Mouse (Mus musculus): ENCODE results near the gene Alyref.

Alyref gene

GRCm38 (mm10) chr11:120620195-120620594 is 22.0 kb upstream of the Alyref start:
- H3K4me1 ChIP-seq (replicated peaks; ENCODE audit: low read depth, low read length): peaks cover 75% of the 10 kb centered on the region
- H3K27me3 ChIP-seq (ENCODE audit: insufficient read depth, low read length): no peaks in the 10 kb centered on the region
- H3K36me3 ChIP-seq (ENCODE audit: insufficient read depth, low read length): peaks cover 66% of the 10 kb centered on the region
- TF ChIP-seq CTCF (conservative IDR thresholded peaks at IDR 0.05; ENCODE audit: low read length): no peak
- no peak for TF ChIP-seq POU5F1 (IDR thresholded peaks at IDR 0.05; ENCODE audit: borderline replicate concordance, low read length)
- TF ChIP-seq NANOG (IDR thresholded peaks at IDR 0.05; ENCODE audit: borderline replicate concordance, low read length): no peak
- no peaks in the 10 kb centered on the region for H3K9me3 ChIP-seq (ENCODE audit: low read length)
- peak overlapping the region; percentile 39 for H3K4me3 ChIP-seq (replicated peaks; ENCODE audit: low read length)

GRCm38 (mm10) chr11:120618619-120619535 is 20.7 kb upstream of the Alyref start:
- Histone ChIP-seq H3K36me3 (ENCODE audit: insufficient read depth, low read length) (peaks cover 78% of the 10 kb centered on the region), H3K4me1 (replicated peaks; ENCODE audit: low read depth, low read length) (peaks cover 80% of the 10 kb centered on the region), H3K4me3 (replicated peaks; ENCODE audit: low read length) (peak overlapping the region; percentile 95), H3K27me3 (ENCODE audit: insufficient read depth, low read length) (no peaks in the 10 kb centered on the region), H3K9me3 (ENCODE audit: low read length) (no peaks in the 10 kb centered on the region)
- TF ChIP-seq CTCF (conservative IDR thresholded peaks at IDR 0.05; ENCODE audit: low read length): no peak
- no peak for TF ChIP-seq POU5F1 (IDR thresholded peaks at IDR 0.05; ENCODE audit: borderline replicate concordance, low read length)
- no peak for TF ChIP-seq NANOG (IDR thresholded peaks at IDR 0.05; ENCODE audit: borderline replicate concordance, low read length)

GRCm38 (mm10) chr11:120617519-120618112 is 19.5 kb upstream of the Alyref start, which contains the start of gene Pcyt2:
TSS of gene Pcyt2 (minus strand) at chr11:120617936.
- Histone ChIP-seq H3K36me3 (ENCODE audit: insufficient read depth, low read length) (peaks cover 81% of the 10 kb centered on the region), H3K9me3 (ENCODE audit: low read length) (no peaks in the 10 kb centered on the region), H3K27me3 (ENCODE audit: insufficient read depth, low read length) (no peaks in the 10 kb centered on the region), H3K4me1 (replicated peaks; ENCODE audit: low read depth, low read length) (peaks cover 86% of the 10 kb centered on the region), H3K4me3 (replicated peaks; ENCODE audit: low read length) (peak within 1 kb of the TSS; percentile 95)
- TF ChIP-seq CTCF (conservative IDR thresholded peaks at IDR 0.05; ENCODE audit: low read length) (no peak), POU5F1 (IDR thresholded peaks at IDR 0.05; ENCODE audit: borderline replicate concordance, low read length) (no peak), NANOG (IDR thresholded peaks at IDR 0.05; ENCODE audit: borderline replicate concordance, low read length) (no peak)

GRCm38 (mm10) chr11:120616617-120617294 is 18.6 kb upstream of the Alyref start:
- no peaks in the 10 kb centered on the region for H3K9me3 ChIP-seq (ENCODE audit: low read length)
- TF ChIP-seq CTCF (conservative IDR thresholded peaks at IDR 0.05; ENCODE audit: low read length): no peak
- TF ChIP-seq POU5F1 (IDR thresholded peaks at IDR 0.05; ENCODE audit: borderline replicate concordance, low read length): no peak
- TF ChIP-seq NANOG (IDR thresholded peaks at IDR 0.05; ENCODE audit: borderline replicate concordance, low read length): no peak
- H3K27me3 ChIP-seq (ENCODE audit: insufficient read depth, low read length): no peaks in the 10 kb centered on the region
- H3K4me3 ChIP-seq (replicated peaks; ENCODE audit: low read length): peak overlapping the region; percentile 95
- H3K4me1 ChIP-seq (replicated peaks; ENCODE audit: low read depth, low read length): peaks cover 85% of the 10 kb centered on the region
- peaks cover 82% of the 10 kb centered on the region for H3K36me3 ChIP-seq (ENCODE audit: insufficient read depth, low read length)

GRCm38 (mm10) chr11:120615606-120616203 is 17.5 kb upstream of the Alyref start:
- Histone ChIP-seq H3K36me3 (ENCODE audit: insufficient read depth, low read length) (peaks cover 82% of the 10 kb centered on the region), H3K4me3 (replicated peaks; ENCODE audit: low read length) (peak overlapping the region; percentile 17; the same call in 1 of the 2 replicates)
- TF ChIP-seq POU5F1 (IDR thresholded peaks at IDR 0.05; ENCODE audit: borderline replicate concordance, low read length): no peak
- TF ChIP-seq NANOG (IDR thresholded peaks at IDR 0.05; ENCODE audit: borderline replicate concordance, low read length): no peak
- TF ChIP-seq CTCF (conservative IDR thresholded peaks at IDR 0.05; ENCODE audit: low read length): no peak

GRCm38 (mm10) chr11:120615167-120615566 is 17.0 kb upstream of the Alyref start:
- TF ChIP-seq CTCF (conservative IDR thresholded peaks at IDR 0.05; ENCODE audit: low read length): no peak
- no peak for TF ChIP-seq NANOG (IDR thresholded peaks at IDR 0.05; ENCODE audit: borderline replicate concordance, low read length)
- no peak for TF ChIP-seq POU5F1 (IDR thresholded peaks at IDR 0.05; ENCODE audit: borderline replicate concordance, low read length)
- Histone ChIP-seq H3K4me1 (replicated peaks; ENCODE audit: low read depth, low read length) (peaks cover 86% of the 10 kb centered on the region), H3K36me3 (ENCODE audit: insufficient read depth, low read length) (peaks cover 82% of the 10 kb centered on the region), H3K4me3 (replicated peaks; ENCODE audit: low read length) (no peak overlapping the region; the same call in 1 of the 2 replicates), H3K9me3 (ENCODE audit: low read length) (no peaks in the 10 kb centered on the region), H3K27me3 (ENCODE audit: insufficient read depth, low read length) (no peaks in the 10 kb centered on the region)

More at GRCm38 (mm10) chr11:120615606-120616203, 17.5 kb upstream of the Alyref start:
- peaks cover 86% of the 10 kb centered on the region for H3K4me1 ChIP-seq (replicated peaks; ENCODE audit: low read depth, low read length)
- no peaks in the 10 kb centered on the region for H3K9me3 ChIP-seq (ENCODE audit: low read length)
- no peaks in the 10 kb centered on the region for H3K27me3 ChIP-seq (ENCODE audit: insufficient read depth, low read length)

GRCm38 (mm10) chr11:120613976-120614375 is 15.8 kb upstream of the Alyref start:
- Histone ChIP-seq H3K36me3 (ENCODE audit: insufficient read depth, low read length) (peaks cover 78% of the 10 kb centered on the region), H3K9me3 (ENCODE audit: low read length) (no peaks in the 10 kb centered on the region), H3K4me3 (replicated peaks; ENCODE audit: low read length) (no peak overlapping the region), H3K4me1 (replicated peaks; ENCODE audit: low read depth, low read length) (peaks cover 89% of the 10 kb centered on the region), H3K27me3 (ENCODE audit: insufficient read depth, low read length) (no peaks in the 10 kb centered on the region)
- TF ChIP-seq POU5F1 (IDR thresholded peaks at IDR 0.05; ENCODE audit: borderline replicate concordance, low read length) (no peak), NANOG (IDR thresholded peaks at IDR 0.05; ENCODE audit: borderline replicate concordance, low read length) (no peak), CTCF (conservative IDR thresholded peaks at IDR 0.05; ENCODE audit: low read length) (no peak)
